Mouse (Mus musculus) heart, embryonic 12.5 days (tissue): ENCODE data around the gene Cyp3a25. TPM values are rescaled to one million over a fixed set of nuclear protein-coding genes. Genes with fewer than 3 reads are reported as not detected.
"Not testable (repeated sequence)": the region's sequence is repeated elsewhere in the genome, so short reads cannot be mapped to it uniquely, and the experiment has no call there.

ENCODE experiments used
- ATAC-seq: fragments of 200-750 bp; cut with Nextera tagmentation; 2 replicates; pipeline ENCODE4 v1.8.0; 2017; ENCODE audit warnings: moderate TSS enrichment, moderate library complexity; ENCODE audit not compliant: insufficient number of reproducible peaks, low FRiP score
- H3K27ac ChIP-seq: fragments of 300-500 bp; sonication (generic); 2 replicates; pipeline ENCODE4 v1.5.1; 2016; ENCODE audit warnings: mild to moderate bottlenecking, moderate library complexity; ENCODE audit not compliant: poor library complexity, severe bottlenecking
- H3K27me3 ChIP-seq: fragments of 300-500 bp; sonication (generic); replicated peaks from 2 replicates; pipeline ENCODE4 v1.6.1; 2016; ENCODE audit warnings: mild to moderate bottlenecking, moderate library complexity
- H3K36me3 ChIP-seq: fragments of 300-500 bp; sonication (generic); 2 replicates; pipeline ENCODE4 v1.6.1; 2016; ENCODE audit warnings: mild to moderate bottlenecking, moderate library complexity
- H3K4me1 ChIP-seq: fragments of 300-500 bp; sonication (generic); replicated peaks from 2 replicates; pipeline ENCODE4 v1.6.1; 2016; ENCODE audit warnings: mild to moderate bottlenecking
- H3K4me2 ChIP-seq: fragments of 300-500 bp; sonication (generic); 2 replicates; pipeline ENCODE4 v1.6.1; 2016; ENCODE audit warnings: mild to moderate bottlenecking, moderate library complexity
- H3K4me3 ChIP-seq: fragments of 300-500 bp; sonication (generic); 2 replicates; pipeline ENCODE4 v1.5.1; 2016; ENCODE audit warnings: mild to moderate bottlenecking
- H3K9ac ChIP-seq: fragments of 300-500 bp; sonication (generic); 2 replicates; pipeline ENCODE4 v1.6.1; 2016; ENCODE audit warnings: mild to moderate bottlenecking, moderate library complexity
- H3K9me3 ChIP-seq: fragments of 300-500 bp; sonication (generic); replicated peaks from 2 replicates; pipeline ENCODE4 v1.6.1; 2016; ENCODE audit warnings: mild to moderate bottlenecking, moderate library complexity
- WGBS: fragments of 180-500 bp; shearing (Covaris S2); methylation state at CpG from one replicate; pipeline ENCODE4 v1.1.7; 2016; 5-methylcytosine and 5-hydroxymethylcytosine counted together
- polyA plus RNA-seq: library from polyadenylated mRNA; unstranded; fragments of >200 nt; fragmentation: Nextera tagmentation; extraction: Ambion mirVana; gene quantifications from 2 replicates; pipeline ENCODE4 v1.2.1, GENCODE M21; 2016

The Cyp3a25 gene
- not detected in 2 replicates for polyA plus RNA-seq

GRCm38 (mm10) chr5:146009509-146009908 lies at the start of gene Cyp3a25:
Gene Cyp3a25 (minus strand): TSS chr5:146009618.
- H3K4me1 ChIP-seq, ATAC-seq, H3K9ac ChIP-seq, H3K4me2 ChIP-seq, H3K27ac ChIP-seq, H3K27me3 ChIP-seq, H3K4me3 ChIP-seq, H3K36me3 ChIP-seq: not testable (repeated sequence)
- peaks cover 27% of the 10 kb centered on the region for H3K9me3 ChIP-seq
- 59% methylated on average over 1 of the region's 1 CpGs for WGBS

DNA sequence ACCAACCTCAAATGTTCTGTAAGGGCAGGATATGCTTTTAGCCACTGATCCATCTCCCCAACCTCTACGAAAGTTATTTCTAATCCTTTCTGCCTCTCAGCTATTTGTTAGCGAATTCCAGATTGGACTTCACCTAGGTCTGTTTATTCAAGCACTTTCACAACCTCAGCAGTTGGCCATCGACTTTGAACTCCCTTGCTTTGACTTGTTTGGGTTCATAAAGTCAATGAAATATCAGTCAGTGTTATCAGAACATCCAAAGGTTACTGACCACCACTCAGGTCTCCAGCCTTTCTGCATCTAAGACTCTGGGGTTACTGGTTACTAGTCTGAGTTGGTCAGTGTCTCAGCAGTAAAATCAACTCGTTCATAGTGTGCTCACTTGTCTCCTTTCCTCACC lies 11.7 kb upstream of the Cyp3a25 start:
- Histone ChIP-seq H3K4me2 (no peak overlapping the region), H3K9ac (no peak overlapping the region), H3K9me3 (peaks cover 24% of the 10 kb centered on the region), H3K27me3 (no peaks in the 10 kb centered on the region), H3K27ac (no peak overlapping the region), H3K4me3 (no peak overlapping the region), H3K36me3 (no peaks in the 10 kb centered on the region), H3K4me1 (no peaks in the 10 kb centered on the region)
- 40% methylated on average over 4 of the region's 4 CpGs for WGBS
- ATAC-seq: no peak

- Histone ChIP-seq H3K4me1 (no peaks in the 10 kb centered on the region), H3K9me3 (peaks cover 38% of the 10 kb centered on the region), H3K4me3 (no peak overlapping the region), H3K4me2 (no peak overlapping the region), H3K36me3 (no peaks in the 10 kb centered on the region), H3K27me3 (no peaks in the 10 kb centered on the region), H3K9ac (no peak overlapping the region), H3K27ac (no peak overlapping the region)
- no peak for ATAC-seq
- 63% methylated on average over 5 of the region's 5 CpGs for WGBS
Measured at GRCm38 (mm10) chr5:146018275-146018674, 8.9 kb upstream of the Cyp3a25 start.

DNA sequence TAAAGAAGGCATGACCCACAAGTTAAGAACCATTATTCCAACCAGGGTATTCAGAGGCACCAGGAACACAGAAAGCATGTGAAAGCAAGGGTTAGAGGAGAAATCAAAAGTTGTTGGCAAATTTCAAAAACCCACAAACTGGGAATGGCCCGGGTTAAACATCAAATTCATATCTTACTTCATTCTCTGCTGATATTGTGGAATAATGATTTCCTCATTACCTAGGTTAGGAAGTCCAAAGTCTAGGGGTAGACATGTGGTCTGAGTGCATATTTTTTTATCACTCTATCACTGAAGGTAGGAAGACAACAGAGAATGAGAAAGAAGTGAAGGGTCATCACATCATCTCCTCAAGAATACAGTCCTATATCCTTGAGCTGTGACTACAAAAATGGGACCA lies 1.8 kb upstream of the Cyp3a25 start:
- H3K27me3 ChIP-seq: no peaks in the 10 kb centered on the region
- H3K27ac ChIP-seq: no peak overlapping the region
- H3K36me3 ChIP-seq: no peaks in the 10 kb centered on the region
- H3K9ac ChIP-seq: no peak overlapping the region
- ATAC-seq: no peak
- no peak overlapping the region for H3K4me3 ChIP-seq
- WGBS: 45% methylated on average over 1 of the region's 1 CpGs
- peaks cover 31% of the 10 kb centered on the region for H3K9me3 ChIP-seq
- H3K4me1 ChIP-seq: no peaks in the 10 kb centered on the region
- no peak overlapping the region for H3K4me2 ChIP-seq

GRCm38 (mm10) chr5:145967080-145967479 lies 42.3 kb downstream of the Cyp3a25 start:
- Histone ChIP-seq H3K9ac (no peak overlapping the region), H3K4me1 (no peaks in the 10 kb centered on the region), H3K4me3 (no peak overlapping the region), H3K27ac (no peak overlapping the region), H3K27me3 (no peaks in the 10 kb centered on the region), H3K36me3 (no peaks in the 10 kb centered on the region), H3K4me2 (no peak overlapping the region), H3K9me3 (peaks cover 35% of the 10 kb centered on the region)
- no peak for ATAC-seq

Other genes with a start within 250 kb of the Cyp3a25 start
- not detected in 2 replicates for gene Cyp3a44, start 203.7 kb downstream of the Cyp3a25 start, polyA plus RNA-seq
- gene Cyp3a11, start 129.7 kb downstream of the Cyp3a25 start, polyA plus RNA-seq: not detected in 2 replicates
- gene Cyp3a59, start 69.6 kb upstream of the Cyp3a25 start, polyA plus RNA-seq: not detected in 2 replicates
- not detected in 2 replicates for gene Gm5565, start 150.9 kb upstream of the Cyp3a25 start, polyA plus RNA-seq
- gene Gm6309, start 161.1 kb upstream of the Cyp3a25 start, polyA plus RNA-seq: not detected in 2 replicates
- gene 1700001J03Rik, start 175.7 kb upstream of the Cyp3a25 start, polyA plus RNA-seq: not detected in 2 replicates
- gene Rnf6, start 211.9 kb upstream of the Cyp3a25 start, polyA plus RNA-seq: 36.6 and 37.8 TPM in 2 replicates
- gene Cdk8, start 221.6 kb upstream of the Cyp3a25 start, polyA plus RNA-seq: 16.6 and 17.3 TPM in 2 replicates